Mouse (Mus musculus) forebrain, postnatal 0 days (tissue): ENCODE measurements at regions not wholly inside any gene's neighbourhood (a gene's known extent, or its start where the extent isn't known, plus 50 kb on each side); places are given as distances from the start of the nearest gene placed in this dataset.
"Not testable (repeated sequence)": the region's sequence is repeated elsewhere in the genome, so short reads cannot be mapped to it uniquely, and the experiment has no call there.

ENCODE experiments used
- ATAC-seq: fragments of 200-750 bp; cut with Nextera tagmentation; 2 replicates; pipeline ENCODE4 v1.8.0; 2017; ENCODE audit warnings: mild to moderate bottlenecking, moderate library complexity
- DNase-seq: peaks from one replicate; pipeline ENCODE4 v3.0.0-alpha.2; 2015
- H3K27ac ChIP-seq: fragments of 300-500 bp; sonication (generic); 2 replicates; pipeline ENCODE4 v1.5.1; 2014; ENCODE audit warnings: low read depth, mild to moderate bottlenecking, antibody characterized with exemption, low read length, moderate library complexity, mixed read lengths
- H3K27me3 ChIP-seq: fragments of 300-500 bp; sonication (generic); 2 replicates; pipeline ENCODE4 v1.6.1; 2014; ENCODE audit warnings: mild to moderate bottlenecking, low read length, mixed read lengths; ENCODE audit not compliant: insufficient read depth
- H3K36me3 ChIP-seq: fragments of 300-500 bp; sonication (generic); 2 replicates; pipeline ENCODE4 v1.6.1; 2014; ENCODE audit warnings: mild to moderate bottlenecking, moderate library complexity; ENCODE audit not compliant: insufficient read depth
- H3K4me1 ChIP-seq: fragments of 300-500 bp; sonication (generic); 2 replicates; pipeline ENCODE4 v1.6.1; 2014; ENCODE audit warnings: antibody characterized with exemption; ENCODE audit not compliant: insufficient read depth
- H3K4me2 ChIP-seq: fragments of 300-500 bp; sonication (generic); 2 replicates; pipeline ENCODE4 v1.6.1; 2014; ENCODE audit warnings: low read depth, mild to moderate bottlenecking, moderate library complexity
- H3K4me3 ChIP-seq: fragments of 300-500 bp; sonication (generic); 2 replicates; pipeline ENCODE4 v1.5.1; 2014; ENCODE audit warnings: low read depth, low read length, mixed read lengths
- H3K9ac ChIP-seq: fragments of 300-500 bp; sonication (generic); 2 replicates; pipeline ENCODE4 v1.6.1; 2014; ENCODE audit warnings: mild to moderate bottlenecking
- H3K9me3 ChIP-seq: fragments of 300-500 bp; sonication (generic); 2 replicates; pipeline ENCODE4 v1.6.1; 2016; ENCODE audit warnings: low read length
- CTCF ChIP-seq: sonication (generic); IDR thresholded peaks from 2 replicates; pipeline ENCODE4 v1.5.1; 2016; ENCODE audit warnings: antibody characterized with exemption, control low read depth, low read depth
- WGBS: fragments of 180-500 bp; shearing (Covaris S2); extraction: QIAGEN DNeasy Blood & Tissue Kit; methylation state at CpG from one replicate; pipeline ENCODE4 v1.1.7; 2014; 5-methylcytosine and 5-hydroxymethylcytosine counted together

DNA sequence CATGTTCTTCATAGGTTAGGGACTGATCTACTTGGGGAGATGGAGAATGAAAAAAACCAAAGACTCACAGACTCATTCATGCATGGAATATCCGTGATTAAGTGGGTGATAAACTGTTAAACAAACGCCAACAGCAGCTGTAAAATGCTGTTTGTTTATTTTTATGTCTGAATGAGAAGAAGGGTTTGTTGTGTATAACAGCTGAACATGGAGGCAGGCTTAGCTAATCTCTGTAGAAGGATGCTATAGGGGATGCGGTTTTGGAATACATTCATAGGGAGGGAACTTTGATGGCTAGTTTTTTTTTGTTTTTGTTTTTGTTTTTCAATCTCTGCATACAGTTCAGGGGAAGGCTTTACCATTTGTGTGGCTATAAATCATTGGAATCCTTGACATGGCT, 977.1 kb upstream of the Cdh8 start:
- Histone ChIP-seq H3K4me2 (no peak overlapping the region), H3K4me1 (no peaks in the 10 kb centered on the region), H3K9ac (no peak overlapping the region), H3K9me3 (0 out of 2 replicates have a peak, but pooled peaks cover 4% of the 10 kb centered on the region), H3K27ac (no peak overlapping the region), H3K27me3 (no peaks in the 10 kb centered on the region), H3K36me3 (no peaks in the 10 kb centered on the region), H3K4me3 (no peak overlapping the region)
- DNase-seq, result no peak
- no peak for ATAC-seq
- WGBS, result 75% methylated on average over 3 of the region's 3 CpGs
- no peak for TF ChIP-seq CTCF

DNA sequence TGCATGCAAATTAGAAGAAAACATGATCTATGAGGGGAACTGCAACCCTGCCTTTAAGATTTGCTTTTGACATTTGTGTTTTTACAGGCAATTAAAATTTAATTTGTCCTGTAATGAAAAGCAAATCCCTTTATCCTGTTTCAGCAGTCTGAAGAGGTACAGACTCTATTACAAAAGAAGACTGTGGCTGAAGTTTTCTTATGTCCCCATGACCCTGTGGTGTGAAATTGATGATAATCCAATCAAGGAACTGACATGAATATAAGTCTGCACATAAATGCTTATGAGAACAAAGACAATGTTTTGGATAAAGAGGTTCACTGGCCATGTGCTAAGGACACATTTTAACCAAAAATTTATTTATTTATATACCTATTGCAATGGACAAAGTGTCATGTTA, 951.4 kb upstream of the Cdh8 start:
- H3K4me1 ChIP-seq, result no peaks in the 10 kb centered on the region
- H3K9me3 ChIP-seq, result no peaks in the 10 kb centered on the region
- no peak overlapping the region for H3K9ac ChIP-seq
- H3K27ac ChIP-seq, result no peak overlapping the region
- no peaks in the 10 kb centered on the region for H3K36me3 ChIP-seq
- TF ChIP-seq CTCF, result no peak
- no peak for DNase-seq
- no peak for ATAC-seq
- no peak overlapping the region for H3K4me2 ChIP-seq
- no peaks in the 10 kb centered on the region for H3K27me3 ChIP-seq
- no peak overlapping the region for H3K4me3 ChIP-seq

DNA sequence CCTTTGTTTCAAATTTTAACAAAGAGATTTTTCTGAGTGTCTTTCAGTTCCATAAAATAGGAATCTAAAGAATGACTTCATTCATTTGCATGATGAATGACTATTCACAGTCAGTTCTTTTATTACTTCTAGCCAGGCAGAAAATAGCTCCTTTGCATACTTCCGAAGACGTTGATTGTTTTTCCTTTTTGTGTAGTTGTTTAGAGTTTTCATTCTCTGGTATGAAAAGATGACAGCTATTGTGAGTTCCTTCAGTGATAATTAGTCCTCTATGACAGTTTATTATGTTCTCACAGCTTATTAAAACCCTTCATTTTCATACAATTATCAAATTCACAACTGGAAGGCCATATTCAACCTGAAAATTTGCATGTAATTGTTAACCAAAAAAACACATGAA, 946.5 kb upstream of the Cdh8 start:
- TF ChIP-seq CTCF, result no peak
- no peaks in the 10 kb centered on the region for H3K4me1 ChIP-seq
- 14% methylated on average over 2 of the region's 2 CpGs for WGBS
- H3K9me3 ChIP-seq, result no peaks in the 10 kb centered on the region
- H3K4me2 ChIP-seq, result no peak overlapping the region
- DNase-seq (no peak), ATAC-seq (no peak)
- H3K27me3 ChIP-seq, result no peaks in the 10 kb centered on the region
- no peak overlapping the region for H3K9ac ChIP-seq
- H3K36me3 ChIP-seq, result no peaks in the 10 kb centered on the region
- H3K4me3 ChIP-seq, result no peak overlapping the region
- no peak overlapping the region for H3K27ac ChIP-seq

- not testable (repeated sequence) for H3K4me3 ChIP-seq, H3K9ac ChIP-seq, H3K36me3 ChIP-seq, H3K4me2 ChIP-seq, H3K9me3 ChIP-seq, DNase-seq, H3K4me1 ChIP-seq, H3K27ac ChIP-seq, H3K27me3 ChIP-seq, ATAC-seq
- 92% methylated on average over 15 of the region's 15 CpGs for WGBS
Observed at GRCm38 (mm10) chr8:100360541-100360940, 944.3 kb upstream of the Cdh8 start.

DNA sequence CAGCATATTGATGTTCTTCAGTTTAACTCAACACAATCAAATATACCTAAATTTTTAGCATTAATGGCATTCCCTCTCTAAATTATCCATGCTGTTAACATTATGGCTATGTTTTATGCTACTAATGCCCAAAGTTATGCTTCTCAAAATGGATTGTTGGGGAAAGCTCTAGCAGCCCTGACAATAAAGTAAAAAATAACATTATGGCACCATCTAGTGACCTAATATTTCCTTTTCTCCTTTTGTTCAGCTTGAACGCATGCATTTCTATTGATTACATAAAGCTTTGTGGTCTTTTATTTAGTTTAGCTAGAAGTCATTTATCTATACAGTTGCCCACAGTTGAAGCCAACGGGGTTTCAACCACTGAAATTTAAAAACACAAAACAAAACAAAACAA, 918.3 kb upstream of the Cdh8 start:
- Histone ChIP-seq H3K27me3 (no peaks in the 10 kb centered on the region), H3K4me3 (no peak overlapping the region), H3K4me2 (no peak overlapping the region), H3K9me3 (no peaks in the 10 kb centered on the region), H3K36me3 (no peaks in the 10 kb centered on the region), H3K27ac (no peak overlapping the region), H3K9ac (no peak overlapping the region), H3K4me1 (no peaks in the 10 kb centered on the region)
- ATAC-seq, result peak; percentile 43; the same call in 1 of the 2 replicates
- TF ChIP-seq CTCF, result peak; percentile 55
- peak; percentile 73 for DNase-seq
- WGBS, result 44% methylated on average over 2 of the region's 2 CpGs

- no peak for TF ChIP-seq CTCF
- H3K9ac ChIP-seq, result no peak overlapping the region
- no peaks in the 10 kb centered on the region for H3K27me3 ChIP-seq
- H3K27ac ChIP-seq, result no peak overlapping the region
- no peaks in the 10 kb centered on the region for H3K36me3 ChIP-seq
- no peaks in the 10 kb centered on the region for H3K9me3 ChIP-seq
- no peak for DNase-seq
- no peak for ATAC-seq
- no peak overlapping the region for H3K4me2 ChIP-seq
- WGBS, result 45% methylated on average over 4 of the region's 4 CpGs
- no peaks in the 10 kb centered on the region for H3K4me1 ChIP-seq
- H3K4me3 ChIP-seq, result no peak overlapping the region
Observed at GRCm38 (mm10) chr8:100325616-100326015, 909.3 kb upstream of the Cdh8 start.

DNA sequence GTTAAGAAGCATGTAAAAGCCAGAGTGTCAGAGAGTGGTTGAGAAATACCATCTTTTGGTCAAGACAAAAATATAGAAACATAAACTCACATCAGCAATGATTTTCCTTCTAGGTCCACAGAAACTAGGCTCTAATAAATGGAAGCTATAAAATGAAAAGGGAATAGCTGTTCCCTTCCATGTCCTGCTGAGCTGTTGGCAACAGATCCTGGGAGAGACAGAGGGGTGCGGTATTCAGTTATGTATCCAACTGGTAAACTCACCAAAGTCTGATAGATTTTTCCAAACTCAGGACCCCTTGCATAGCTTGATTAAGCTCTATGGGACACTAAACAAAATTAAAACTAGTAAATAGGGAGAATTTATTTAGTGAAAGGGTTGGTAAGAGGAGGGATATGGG, 907.2 kb upstream of the Cdh8 start:
- no peak for TF ChIP-seq CTCF
- no peak overlapping the region for H3K4me3 ChIP-seq
- no peaks in the 10 kb centered on the region for H3K36me3 ChIP-seq
- H3K27me3 ChIP-seq, result no peaks in the 10 kb centered on the region
- no peak for ATAC-seq
- H3K4me2 ChIP-seq, result no peak overlapping the region
- no peak overlapping the region for H3K27ac ChIP-seq
- whole genome bisulfite sequencing, result 76% methylated on average over 1 of the region's 1 CpGs
- no peaks in the 10 kb centered on the region for H3K4me1 ChIP-seq
- H3K9ac ChIP-seq, result no peak overlapping the region
- no peak for DNase-seq
- H3K9me3 ChIP-seq, result no peaks in the 10 kb centered on the region

DNA sequence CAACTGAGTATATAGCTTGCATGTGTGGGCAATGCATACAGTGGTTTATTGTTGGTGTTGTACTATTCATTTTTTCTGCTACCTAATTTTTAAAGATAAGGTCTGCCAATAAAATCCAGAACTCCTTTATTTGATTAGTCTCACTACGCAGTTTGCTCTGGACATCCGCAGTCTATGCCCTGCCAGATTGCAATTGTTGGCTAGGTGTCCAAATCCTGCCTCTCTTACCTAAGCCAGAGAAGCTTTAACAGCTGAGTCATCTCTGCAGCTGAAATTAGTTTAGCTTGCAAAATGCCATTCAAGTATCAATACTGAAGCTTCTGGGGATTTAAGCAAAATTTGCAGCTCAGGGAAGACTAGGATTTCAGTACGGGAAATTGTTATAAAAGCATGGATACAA, 881.9 kb upstream of the Cdh8 start:
- H3K4me1 ChIP-seq, result no peaks in the 10 kb centered on the region
- no peak for TF ChIP-seq CTCF
- no peak overlapping the region for H3K27ac ChIP-seq
- no peak overlapping the region for H3K9ac ChIP-seq
- ATAC-seq (no peak), DNase-seq (no peak)
- 87% methylated on average over 3 of the region's 3 CpGs for WGBS
- no peaks in the 10 kb centered on the region for H3K36me3 ChIP-seq
- H3K4me3 ChIP-seq, result no peak overlapping the region
- no peaks in the 10 kb centered on the region for H3K27me3 ChIP-seq
- no peaks in the 10 kb centered on the region for H3K9me3 ChIP-seq
- no peak overlapping the region for H3K4me2 ChIP-seq
